Mouse (Mus musculus): ENCODE measurements around the gene Arsb. TPM values are rescaled to one million over a fixed set of nuclear protein-coding genes. Genes with fewer than 3 reads are reported as not detected.

Gene Arsb
- 19.7 TPM for polyA plus RNA-seq (2017; shearing (Covaris generic))

DNA sequence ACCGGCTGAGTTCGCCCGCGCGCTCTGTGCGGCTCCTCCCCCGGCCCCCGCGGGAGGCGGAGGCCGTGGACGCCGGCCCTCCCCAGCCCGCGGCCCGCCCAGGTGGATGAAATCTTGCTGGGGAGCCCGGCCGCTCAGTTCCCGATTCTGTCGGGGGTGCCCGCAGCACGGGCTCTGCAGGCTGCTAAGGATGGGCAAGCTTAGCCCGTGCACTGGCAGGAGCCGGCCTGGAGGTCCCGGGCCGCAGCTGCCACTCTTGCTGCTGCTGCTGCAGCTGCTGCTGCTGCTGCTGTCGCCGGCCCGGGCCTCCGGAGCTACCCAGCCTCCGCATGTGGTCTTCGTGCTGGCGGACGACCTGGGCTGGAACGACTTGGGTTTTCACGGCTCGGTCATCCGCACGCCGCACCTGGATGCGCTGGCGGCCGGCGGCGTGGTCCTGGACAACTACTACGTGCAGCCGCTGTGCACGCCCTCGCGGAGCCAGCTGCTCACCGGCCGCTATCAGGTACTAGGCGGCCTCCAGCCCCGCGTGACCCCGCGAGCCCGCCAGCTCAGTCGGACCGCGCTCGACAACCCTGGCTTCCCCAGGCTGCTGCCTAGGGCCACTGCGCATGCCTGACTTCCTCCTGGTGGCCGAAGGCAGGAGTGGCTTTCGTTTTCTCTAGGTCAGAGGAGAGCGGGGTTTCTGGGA, at the start of gene Arsb:
TSS of gene Arsb (plus strand) at position 43 of the 691 bp plus-strand sequence.

Other genes with a start within 250 kb of the Arsb start
- gene Bhmt, start 133.7 kb upstream of the Arsb start, polyA plus RNA-seq (2017; shearing (Covaris generic)), result 0.09 TPM
- not detected for gene Bhmt2, start 97.3 kb upstream of the Arsb start, polyA plus RNA-seq (2017; shearing (Covaris generic))
- not detected for gene Dmgdh, start 97.2 kb upstream of the Arsb start, polyA plus RNA-seq (2017; shearing (Covaris generic))

All from inflammation-experienced regulatory T-cells, adult 16 weeks (primary cell).